Mouse (Mus musculus) olfactory bulb, adult 2 months (tissue): ENCODE data around the gene Mdh2.

Experiments
- CTCF ChIP-seq: fragments of 200-500 bp; IDR thresholded peaks from 2 replicates; pipeline ENCODE4 v1.5.1; 2012; ENCODE audit warnings: low read depth, mild to moderate bottlenecking, low read length, moderate library complexity; ENCODE audit not compliant: insufficient read depth
- POLR2A ChIP-seq: fragments of 200-500 bp; IDR thresholded peaks from 2 replicates; pipeline ENCODE4 v1.6.1; 2012; ENCODE audit warnings: mild to moderate bottlenecking, low read depth, low read length, moderate library complexity; ENCODE audit not compliant: insufficient read depth

DNA sequence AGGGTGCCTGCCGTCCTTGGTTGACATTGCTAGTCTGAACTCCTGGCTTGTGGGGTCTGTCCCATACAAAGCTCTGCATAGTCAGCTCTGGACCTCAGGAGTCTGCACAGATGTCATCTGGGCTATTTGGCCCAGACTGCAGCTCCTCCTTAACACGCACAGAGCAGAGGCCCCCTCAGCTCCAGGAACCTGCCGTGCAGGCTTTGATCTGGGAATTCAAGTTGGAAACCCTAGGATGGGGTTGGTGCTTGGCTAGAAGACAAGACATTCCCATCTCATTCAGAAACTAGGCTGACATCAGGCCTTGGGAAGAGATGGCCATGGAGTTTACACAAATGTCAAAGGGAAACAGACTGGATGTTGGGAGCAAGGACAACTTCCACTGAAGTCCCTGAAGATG, 46.2 kb downstream of the Mdh2 start:
- no peak for TF ChIP-seq CTCF
- TF ChIP-seq POLR2A, result no peak
